Mouse (Mus musculus): Measurements from ENCODE around the gene Ccdc151.

Ccdc151 gene

DNA sequence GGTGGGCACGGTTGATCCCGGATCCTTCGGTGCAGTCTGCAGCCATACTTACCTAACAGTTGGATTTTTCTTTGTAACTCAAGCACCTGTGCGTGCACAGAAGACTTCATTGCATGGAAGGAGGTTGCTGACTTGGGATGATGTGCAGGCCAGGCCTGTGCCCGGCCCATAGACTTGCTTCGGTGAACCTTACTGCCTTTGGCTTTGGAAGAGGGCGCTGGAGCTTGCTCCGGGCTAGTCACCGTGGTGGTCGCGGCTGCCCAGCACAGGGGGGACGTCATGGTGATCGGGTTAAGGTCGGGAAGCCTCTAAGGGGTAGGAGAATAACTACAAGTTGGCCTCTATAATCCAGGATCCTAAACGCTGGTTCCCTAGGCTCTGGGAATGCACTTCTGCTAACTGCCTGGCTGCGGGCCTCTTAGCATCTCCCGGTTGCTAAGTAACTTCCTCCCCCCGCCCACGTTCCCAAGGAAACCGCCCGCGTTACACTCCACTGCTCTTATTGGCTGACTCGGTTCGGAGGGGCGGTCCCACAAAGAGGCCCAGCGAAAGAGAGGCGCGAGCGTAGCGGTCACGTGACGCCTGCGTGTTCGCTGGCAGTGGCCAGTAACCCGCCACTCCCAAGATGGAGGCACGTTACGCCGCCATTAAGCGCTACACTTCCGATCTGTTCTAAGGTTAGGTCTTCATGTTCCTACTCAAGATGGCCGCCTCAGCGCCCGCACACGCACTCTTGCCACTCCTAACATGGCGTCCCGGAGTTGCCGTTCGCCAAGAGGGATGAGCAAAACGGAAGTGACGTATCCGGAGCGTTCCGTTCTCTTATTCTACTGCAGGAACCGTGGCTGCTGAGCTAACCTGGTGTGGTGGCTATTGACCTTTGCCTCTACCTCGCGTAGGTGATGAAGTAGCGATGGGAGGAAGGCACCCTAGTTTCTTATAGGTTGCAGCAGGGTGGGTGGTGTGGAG is at the start of gene Ccdc151, which contains the start of gene Prkcsh:
Gene Ccdc151 (minus strand): TSS at position 441 of the 969 bp plus-strand sequence.
Gene Prkcsh (plus strand): TSS at position 613 of the 969 bp plus-strand sequence.
- peak; percentile 99 for DNase-seq

- DNase-seq = peak; percentile 91
Measured at GRCm38 (mm10) chr9:22051958-22052254, 49.5 kb upstream of the Ccdc151 start, which contains the start of gene Elavl3. TSS of gene Elavl3 (minus strand) at chr9:22052023.

DNA sequence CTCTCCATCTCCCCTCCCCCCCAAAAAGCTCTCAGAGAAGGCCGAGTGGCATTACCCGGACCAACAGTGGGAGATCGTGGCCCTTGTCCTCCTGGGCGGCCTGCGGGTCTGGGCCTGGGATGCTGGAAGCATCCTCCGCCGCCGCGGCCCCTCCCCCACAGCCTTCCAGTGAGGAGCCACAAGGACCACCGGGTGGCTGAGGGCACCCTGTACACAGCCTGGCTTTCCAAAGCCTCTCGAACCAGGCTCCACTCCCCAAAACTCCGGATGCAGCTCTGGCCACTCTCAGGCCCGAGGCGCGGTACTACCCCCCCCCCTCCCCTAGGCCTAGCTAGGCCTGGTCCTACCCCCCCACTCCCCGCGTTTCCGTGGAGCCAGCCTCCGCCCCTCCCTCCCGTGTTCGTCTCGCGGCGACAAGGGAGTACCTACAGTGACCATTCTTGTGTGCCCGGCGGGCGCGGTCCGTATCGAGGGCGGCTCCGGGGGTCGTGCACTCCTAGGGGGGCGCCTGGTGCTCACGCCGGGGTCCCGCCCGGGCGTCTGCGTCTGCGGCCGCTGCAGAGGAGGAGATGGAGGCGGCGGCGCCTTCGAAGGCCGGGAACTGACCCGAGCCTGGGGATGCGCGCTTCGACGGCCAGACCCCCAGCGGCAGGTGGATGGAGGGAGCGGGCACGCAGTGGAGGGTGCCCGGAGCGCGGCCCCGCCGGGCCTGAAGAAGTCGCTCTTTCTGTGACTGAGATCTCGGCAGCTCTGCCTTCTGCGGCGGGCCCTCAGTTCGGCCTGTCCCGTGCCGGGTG is 48.9 kb upstream of the Ccdc151 start:
- DNase-seq = peak; percentile 72

DNA sequence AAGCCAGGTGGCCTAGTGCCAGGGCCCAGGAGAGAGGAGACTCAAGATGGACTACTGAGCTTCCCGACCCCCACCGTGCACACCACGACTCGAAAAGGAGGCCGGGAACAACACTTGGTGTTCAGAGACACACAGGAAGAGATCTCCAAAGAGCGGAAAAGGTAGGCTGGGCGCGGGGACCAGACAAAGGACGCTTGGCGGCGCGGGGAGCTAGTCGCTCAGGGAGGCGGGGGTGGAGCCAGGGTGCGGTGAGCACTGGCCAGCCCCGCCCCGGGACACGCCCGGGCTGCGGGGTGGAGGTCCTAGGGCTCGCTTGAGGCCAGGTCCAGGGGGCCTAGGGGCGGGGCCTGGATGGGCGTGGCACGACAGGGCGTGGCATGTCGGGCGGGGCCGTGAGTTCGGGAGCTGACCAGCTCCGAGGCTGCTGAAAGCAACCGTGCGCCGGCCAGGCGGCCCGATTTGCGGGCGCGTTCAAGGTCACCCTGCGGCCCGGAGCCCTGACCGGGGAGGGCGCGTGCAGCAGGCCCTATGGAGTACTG is 48.0 kb upstream of the Ccdc151 start:
- peak; percentile 90 for DNase-seq

- no peak for DNase-seq
Measured at GRCm38 (mm10) chr9:22049721-22050270, 47.4 kb upstream of the Ccdc151 start.

GRCm38 (mm10) chr9:22049315-22049714 is 46.9 kb upstream of the Ccdc151 start:
- peak; percentile 73 for DNase-seq

GRCm38 (mm10) chr9:22047329-22047728 is 44.9 kb upstream of the Ccdc151 start:
- peak; percentile 59 for DNase-seq

DNA sequence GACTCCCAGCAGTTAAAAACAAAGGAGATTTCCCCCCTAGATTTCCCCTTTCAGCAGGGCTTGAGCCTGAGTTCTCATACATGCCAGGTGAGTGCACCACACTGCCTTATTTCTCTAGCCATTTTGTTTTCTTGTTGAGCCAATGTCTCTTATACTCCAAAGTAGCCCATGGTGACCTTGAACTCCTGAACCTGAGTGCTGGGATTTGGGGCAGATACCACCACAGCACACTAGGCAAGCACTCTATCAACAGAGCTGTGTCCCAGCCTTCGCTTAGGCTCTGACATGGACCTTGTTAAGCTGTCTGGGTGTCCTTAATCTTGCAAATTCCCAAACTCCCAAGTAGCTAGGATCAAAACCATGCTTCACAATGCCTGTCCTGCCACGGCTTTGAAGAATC is 39.4 kb upstream of the Ccdc151 start:
- no peak for DNase-seq

GRCm38 (mm10) chr9:22037826-22038225 is 35.4 kb upstream of the Ccdc151 start:
- DNase-seq = no peak

GRCm38 (mm10) chr9:22035300-22036044 is 33.0 kb upstream of the Ccdc151 start:
- DNase-seq = peak; percentile 57

- DNase-seq = no peak
Measured at GRCm38 (mm10) chr9:22030386-22030785, 28.0 kb upstream of the Ccdc151 start.

DNA sequence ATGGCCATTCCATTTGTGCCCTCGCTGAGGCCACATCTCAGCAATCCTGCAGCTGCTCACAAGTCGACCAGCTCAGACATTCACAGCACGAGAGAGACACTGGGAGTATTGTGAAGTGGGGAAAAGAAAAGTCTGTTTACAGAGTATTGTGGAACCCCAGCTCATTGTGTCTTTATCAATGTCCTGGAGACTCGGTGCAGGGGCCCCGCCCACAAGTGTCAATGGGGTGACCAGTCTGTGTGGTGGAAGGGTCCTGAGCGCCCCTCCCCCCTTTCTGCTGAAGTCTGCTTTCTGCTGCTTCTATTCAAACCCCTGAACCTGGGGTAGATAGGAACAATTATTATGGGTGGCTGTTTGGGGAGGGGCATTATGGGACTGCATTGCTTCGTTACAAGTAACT is 26.0 kb upstream of the Ccdc151 start:
- DNase-seq = no peak

DNA sequence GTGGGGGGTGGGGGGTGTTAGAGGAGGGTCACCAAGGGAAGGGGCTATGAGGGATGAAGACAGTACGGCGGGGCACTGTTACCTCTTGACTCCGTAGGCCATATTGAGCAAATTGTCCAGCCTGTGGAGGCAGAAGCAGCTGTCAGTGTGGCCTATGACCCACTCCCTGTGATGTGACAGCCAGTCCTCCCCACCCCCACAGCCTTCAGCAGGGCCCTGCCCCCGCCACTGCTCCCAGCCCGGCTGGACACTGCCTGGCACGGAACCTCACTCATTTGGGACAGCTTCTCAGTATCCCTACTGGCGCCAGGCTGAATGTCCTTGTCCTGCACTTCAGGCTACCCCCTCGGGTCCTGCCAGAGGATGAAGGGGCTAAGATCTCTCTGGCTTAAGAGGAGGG is 22.2 kb upstream of the Ccdc151 start:
- no peak for DNase-seq

DNA sequence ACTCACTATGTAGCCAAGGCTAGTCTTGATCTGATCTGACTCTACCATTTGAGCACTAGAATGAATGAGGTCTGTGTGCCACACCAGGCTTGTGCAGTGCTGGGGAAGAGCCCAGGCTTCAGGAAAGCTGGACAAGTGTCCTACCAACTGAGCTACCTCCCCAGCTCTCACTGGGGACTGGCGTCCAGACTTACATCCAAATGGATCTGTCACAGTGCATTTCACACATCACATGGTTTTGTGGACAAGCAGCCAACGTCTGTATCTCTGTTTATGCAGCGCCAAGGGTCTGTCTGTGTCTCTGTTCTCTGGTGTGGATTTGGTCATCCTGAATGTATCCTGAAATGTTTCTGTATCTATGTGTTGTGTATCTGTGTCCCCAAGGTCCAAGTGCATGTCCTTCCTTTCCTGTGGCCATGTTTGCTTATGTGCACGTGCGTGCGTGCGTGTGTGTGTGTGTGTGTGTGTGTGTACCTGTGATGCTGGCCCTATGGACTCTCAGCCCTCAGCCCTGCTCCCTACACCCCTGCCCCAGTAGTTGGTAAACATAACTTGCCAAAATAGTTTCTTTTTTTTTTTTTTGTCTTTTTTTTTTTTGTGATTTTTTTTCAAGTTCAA is 14.9 kb upstream of the Ccdc151 start:
- DNase-seq = peak; percentile 77

DNA sequence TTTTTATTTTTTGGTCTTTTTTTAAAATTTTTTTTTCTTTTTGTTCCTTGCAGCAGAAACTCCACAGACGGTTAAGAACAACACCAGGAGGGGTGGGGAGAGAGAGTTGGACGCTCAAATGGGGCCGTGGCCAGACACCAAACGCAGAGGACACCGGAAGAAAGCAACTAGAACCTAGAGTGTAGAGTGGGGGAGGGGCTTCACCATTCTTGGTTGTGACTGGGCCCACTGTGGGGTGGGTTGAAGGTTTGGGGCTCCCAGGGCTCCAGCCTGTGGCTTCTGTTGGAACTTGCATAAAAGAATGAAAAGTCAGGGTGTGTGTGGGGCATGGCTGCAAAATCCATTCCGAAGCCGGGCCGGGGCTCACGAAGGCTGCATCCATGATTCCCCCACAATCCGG is 13.8 kb upstream of the Ccdc151 start:
- DNase-seq = no peak

GRCm38 (mm10) chr9:22012731-22013130 is 10.3 kb upstream of the Ccdc151 start:
- no peak for DNase-seq

DNA sequence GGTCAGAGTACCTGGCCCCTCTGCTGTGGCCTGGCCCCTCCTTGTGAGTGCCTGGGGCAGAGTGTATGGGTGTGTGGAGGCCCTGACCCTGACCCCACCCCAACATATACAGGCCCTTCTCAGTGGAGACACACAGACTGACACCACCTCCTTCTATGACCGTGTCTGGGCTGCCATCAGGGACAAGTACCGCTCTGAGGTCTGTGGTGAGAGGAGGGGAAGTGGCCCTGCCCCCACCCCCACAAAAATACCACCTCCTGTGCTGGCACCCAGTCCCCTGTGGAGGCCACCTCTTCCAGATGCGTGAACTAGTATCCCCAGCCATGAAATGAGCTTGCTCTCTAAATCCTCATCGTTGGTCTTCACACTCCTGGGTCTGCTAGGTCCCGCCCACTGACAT is 8.6 kb upstream of the Ccdc151 start:
- no peak for DNase-seq

- DNase-seq = no peak
Measured at GRCm38 (mm10) chr9:22004546-22004945, 2.1 kb upstream of the Ccdc151 start.

DNA sequence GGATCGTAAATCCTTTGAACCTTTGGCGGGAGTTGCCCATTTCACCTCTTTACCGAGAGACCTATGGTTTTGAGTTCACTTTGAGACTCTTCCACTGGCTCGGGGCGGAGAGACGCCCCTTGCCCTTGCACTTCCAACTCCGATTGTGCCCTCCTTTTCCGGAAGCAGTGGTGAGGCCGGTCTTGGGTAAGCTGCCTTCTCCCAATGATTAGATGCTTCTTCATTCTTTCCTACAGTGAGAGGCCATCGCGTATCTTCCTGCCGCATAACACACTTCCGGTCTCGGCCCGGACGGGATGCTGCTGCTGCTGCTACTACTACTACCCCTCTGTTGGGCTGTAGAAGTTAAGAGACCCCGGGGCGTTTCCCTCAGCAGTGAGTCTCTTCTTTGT is 725 bp upstream of the Ccdc151 start:
- no peak for DNase-seq

- DNase-seq = no peak
Measured at GRCm38 (mm10) chr9:22001633-22002032, 801 bp downstream of the Ccdc151 start.

- DNase-seq = no peak
Measured at GRCm38 (mm10) chr9:22000296-22000695, 2.1 kb downstream of the Ccdc151 start.
